Mouse (Mus musculus): Measurements from ENCODE around the gene Chd9. TPM values are rescaled to one million over a fixed set of nuclear protein-coding genes. Genes with fewer than 3 reads are reported as not detected.
"Not testable (repeated sequence)": the region's sequence is repeated elsewhere in the genome, so short reads cannot be mapped to it uniquely, and the experiment has no call there.

The Chd9 gene
- polyA plus RNA-seq, 1 experiment, result 609 TPM

GRCm38 (mm10) chr8:90894231-90894914 is 66.2 kb downstream of the Chd9 start:
- no peak for DNase-seq (ENCODE audit: low read depth, low spot score)
- WGBS, result 59% methylated on average over 14 of the region's 14 CpGs

GRCm38 (mm10) chr8:90897343-90897742 is 69.2 kb downstream of the Chd9 start:
- DNase-seq (ENCODE audit: low read depth, low spot score), result no peak

GRCm38 (mm10) chr8:90898578-90898977 is 70.4 kb downstream of the Chd9 start:
- WGBS, result 26% methylated on average over 6 of the region's 6 CpGs
- DNase-seq (ENCODE audit: low read depth, low spot score), result no peak

More at GRCm38 (mm10) chr8:90897343-90897742, 69.2 kb downstream of the Chd9 start:
- WGBS, result 93% methylated on average over 5 of the region's 5 CpGs

- 29% methylated on average over 2 of the region's 2 CpGs for WGBS
Observed at GRCm38 (mm10) chr8:90902002-90902401, 73.8 kb downstream of the Chd9 start.

GRCm38 (mm10) chr8:90904171-90904706 is 76.1 kb downstream of the Chd9 start:
- WGBS, result 92% methylated on average over 2 of the region's 2 CpGs
- DNase-seq (ENCODE audit: low read depth, low spot score), result no peak

More at GRCm38 (mm10) chr8:90902002-90902401, 73.8 kb downstream of the Chd9 start:
- DNase-seq (ENCODE audit: low read depth, low spot score), result no peak

- DNase-seq (ENCODE audit: low read depth, low spot score), result no peak
- 91% methylated on average over 4 of the region's 4 CpGs for WGBS
Observed at GRCm38 (mm10) chr8:90906922-90907321, 78.8 kb downstream of the Chd9 start.

- WGBS, result 4% methylated on average over 10 of the region's 10 CpGs
- no peak for DNase-seq (ENCODE audit: low read depth, low spot score)
Observed at GRCm38 (mm10) chr8:90907516-90907847, 79.3 kb downstream of the Chd9 start.

- peak; percentile 66 for DNase-seq (ENCODE audit: low read depth, low spot score)
- WGBS, result under 1% methylated on average over 83 of the region's 89 CpGs
Observed at GRCm38 (mm10) chr8:90907848-90908551, 79.8 kb downstream of the Chd9 start.

GRCm38 (mm10) chr8:90908580-90909471 is 80.7 kb downstream of the Chd9 start:
- 1% methylated on average over 89 of the region's 89 CpGs for WGBS
- DNase-seq (ENCODE audit: low read depth, low spot score), result no peak

GRCm38 (mm10) chr8:90923158-90923905 is 95.2 kb downstream of the Chd9 start:
- 22% methylated on average over 3 of the region's 3 CpGs for WGBS
- peak; percentile 54 for DNase-seq (ENCODE audit: low read depth, low spot score)

GRCm38 (mm10) chr8:90928412-90928811 is 100.3 kb downstream of the Chd9 start:
- whole genome bisulfite sequencing, result 85% methylated on average over 1 of the region's 1 CpGs
- no peak for DNase-seq (ENCODE audit: low read depth, low spot score)

- DNase-seq (ENCODE audit: low read depth, low spot score), result not testable (repeated sequence)
Observed at GRCm38 (mm10) chr8:90930125-90930524, 102.0 kb downstream of the Chd9 start.

- 73% methylated on average over 11 of the region's 11 CpGs for WGBS
- no peak for DNase-seq (ENCODE audit: low read depth, low spot score)
Observed at GRCm38 (mm10) chr8:90932934-90933333, 104.8 kb downstream of the Chd9 start.

GRCm38 (mm10) chr8:90934786-90935185 is 106.6 kb downstream of the Chd9 start:
- WGBS, result 64% methylated on average over 1 of the region's 1 CpGs

GRCm38 (mm10) chr8:90936840-90937239 is 108.7 kb downstream of the Chd9 start:
- 59% methylated on average over 1 of the region's 1 CpGs for WGBS
- DNase-seq (ENCODE audit: low read depth, low spot score), result no peak

More at GRCm38 (mm10) chr8:90934786-90935185, 106.6 kb downstream of the Chd9 start:
- no peak for DNase-seq (ENCODE audit: low read depth, low spot score)

GRCm38 (mm10) chr8:90938352-90938930 is 110.3 kb downstream of the Chd9 start:
- 37% methylated on average over 4 of the region's 4 CpGs for WGBS
- no peak for DNase-seq (ENCODE audit: low read depth, low spot score)

GRCm38 (mm10) chr8:90939867-90940266 is 111.7 kb downstream of the Chd9 start:
- 9% methylated on average over 1 of the region's 1 CpGs for WGBS
- no peak for DNase-seq (ENCODE audit: low read depth, low spot score)

GRCm38 (mm10) chr8:90943770-90944169 is 115.6 kb downstream of the Chd9 start:
- DNase-seq (ENCODE audit: low read depth, low spot score), result no peak

More at GRCm38 (mm10) chr8:90943770-90944169, 115.6 kb downstream of the Chd9 start:
- 71% methylated on average over 4 of the region's 4 CpGs for WGBS

All from large intestine, adult 2 months (tissue).